Mouse (Mus musculus): Measurements from ENCODE around the gene Epha2. TPM values are rescaled to one million over a fixed set of nuclear protein-coding genes. Genes with fewer than 3 reads are reported as not detected.
A peak's percentile ranks its signal among the peaks of the same experiment; 100 is the strongest.

Epha2 gene
- total and polyA plus RNA-seq, 2 experiments = 7.7 to 12.0 TPM

GRCm38 (mm10) chr4:141343515-141343914 is 42.5 kb downstream of the Epha2 start:
- TF ChIP-seq POLR2A (IDR thresholded peaks at IDR 0.05; ENCODE audit: extremely low read depth, insufficient read depth, low read length) = no peak
- TF ChIP-seq CTCF (IDR thresholded peaks at IDR 0.05; ENCODE audit: low read depth, low read length) = no peak
- Histone ChIP-seq H3K27me3 (ENCODE audit: control insufficient read depth, insufficient read depth, low read length) (no peaks in the 10 kb centered on the region), H3K9ac (ENCODE audit: low read depth, low read length) (no peak overlapping the region), H3K79me2 (ENCODE audit: control insufficient read depth, insufficient read depth, low read length) (no peaks in the 10 kb centered on the region), H3K4me3 (ENCODE audit: insufficient read depth, low read depth, low read length) (no peak overlapping the region), H3K4me1 (ENCODE audit: control insufficient read depth, insufficient read depth, low read length) (peaks cover 8% of the 10 kb centered on the region), H3K27ac (replicated peaks; ENCODE audit: insufficient read depth, low read depth, low read length) (no peak overlapping the region), H3K36me3 (ENCODE audit: control insufficient read depth, insufficient read depth, low read length) (no peaks in the 10 kb centered on the region)
- no peak for DNase-seq (ENCODE audit: extremely low read depth, low read depth, low spot score)
- 87% methylated on average over 7 of the region's 7 CpGs for WGBS

- no peaks in the 10 kb centered on the region for H3K36me3 ChIP-seq (ENCODE audit: control insufficient read depth, insufficient read depth, low read length)
- no peak overlapping the region for H3K4me3 ChIP-seq (ENCODE audit: insufficient read depth, low read depth, low read length)
- TF ChIP-seq POLR2A (IDR thresholded peaks at IDR 0.05; ENCODE audit: extremely low read depth, insufficient read depth, low read length) = no peak
- TF ChIP-seq CTCF (IDR thresholded peaks at IDR 0.05; ENCODE audit: low read depth, low read length) = no peak
- DNase-seq (ENCODE audit: extremely low read depth, low read depth, low spot score) = no peak
- peaks cover 8% of the 10 kb centered on the region for H3K4me1 ChIP-seq (ENCODE audit: control insufficient read depth, insufficient read depth, low read length)
- 93% methylated on average over 12 of the region's 12 CpGs for WGBS
- H3K27me3 ChIP-seq (ENCODE audit: control insufficient read depth, insufficient read depth, low read length) = no peaks in the 10 kb centered on the region
- no peaks in the 10 kb centered on the region for H3K79me2 ChIP-seq (ENCODE audit: control insufficient read depth, insufficient read depth, low read length)
- H3K27ac ChIP-seq (replicated peaks; ENCODE audit: insufficient read depth, low read depth, low read length) = no peak overlapping the region
- H3K9ac ChIP-seq (ENCODE audit: low read depth, low read length) = no peak overlapping the region
Measured at GRCm38 (mm10) chr4:141345219-141345618, 44.2 kb downstream of the Epha2 start.

GRCm38 (mm10) chr4:141347365-141347797 is 46.3 kb downstream of the Epha2 start:
- H3K36me3 ChIP-seq (ENCODE audit: control insufficient read depth, insufficient read depth, low read length) = no peaks in the 10 kb centered on the region
- no peak overlapping the region for H3K9ac ChIP-seq (ENCODE audit: low read depth, low read length)
- 13% methylated on average over 8 of the region's 8 CpGs for WGBS
- no peaks in the 10 kb centered on the region for H3K27me3 ChIP-seq (ENCODE audit: control insufficient read depth, insufficient read depth, low read length)
- peaks cover 8% of the 10 kb centered on the region for H3K4me1 ChIP-seq (ENCODE audit: control insufficient read depth, insufficient read depth, low read length)
- no peaks in the 10 kb centered on the region for H3K79me2 ChIP-seq (ENCODE audit: control insufficient read depth, insufficient read depth, low read length)
- H3K4me3 ChIP-seq (ENCODE audit: insufficient read depth, low read depth, low read length) = no peak overlapping the region
- DNase-seq (ENCODE audit: extremely low read depth, low read depth, low spot score) = peak; percentile 91
- TF ChIP-seq CTCF (IDR thresholded peaks at IDR 0.05; ENCODE audit: low read depth, low read length) = no peak
- no peak for TF ChIP-seq POLR2A (IDR thresholded peaks at IDR 0.05; ENCODE audit: extremely low read depth, insufficient read depth, low read length)
- 0 out of 2 replicates have a peak overlapping the region, but pooled peaks have one; percentile 11 for H3K27ac ChIP-seq (replicated peaks; ENCODE audit: insufficient read depth, low read depth, low read length)

GRCm38 (mm10) chr4:141348616-141349015 is 47.6 kb downstream of the Epha2 start:
- H3K27ac ChIP-seq (replicated peaks; ENCODE audit: insufficient read depth, low read depth, low read length) = no peak overlapping the region
- DNase-seq (ENCODE audit: extremely low read depth, low read depth, low spot score) = peak; percentile 25
- peaks cover 8% of the 10 kb centered on the region for H3K4me1 ChIP-seq (ENCODE audit: control insufficient read depth, insufficient read depth, low read length)
- no peak for TF ChIP-seq CTCF (IDR thresholded peaks at IDR 0.05; ENCODE audit: low read depth, low read length)
- no peak for TF ChIP-seq POLR2A (IDR thresholded peaks at IDR 0.05; ENCODE audit: extremely low read depth, insufficient read depth, low read length)
- 86% methylated on average over 11 of the region's 11 CpGs for WGBS
- no peak overlapping the region for H3K4me3 ChIP-seq (ENCODE audit: insufficient read depth, low read depth, low read length)
- no peak overlapping the region for H3K9ac ChIP-seq (ENCODE audit: low read depth, low read length)
- H3K36me3 ChIP-seq (ENCODE audit: control insufficient read depth, insufficient read depth, low read length) = no peaks in the 10 kb centered on the region
- no peaks in the 10 kb centered on the region for H3K27me3 ChIP-seq (ENCODE audit: control insufficient read depth, insufficient read depth, low read length)
- no peaks in the 10 kb centered on the region for H3K79me2 ChIP-seq (ENCODE audit: control insufficient read depth, insufficient read depth, low read length)

GRCm38 (mm10) chr4:141350015-141350414 is 49.0 kb downstream of the Epha2 start:
- H3K79me2 ChIP-seq (ENCODE audit: control insufficient read depth, insufficient read depth, low read length) = no peaks in the 10 kb centered on the region
- 92% methylated on average over 12 of the region's 12 CpGs for WGBS
- no peaks in the 10 kb centered on the region for H3K36me3 ChIP-seq (ENCODE audit: control insufficient read depth, insufficient read depth, low read length)
- H3K27me3 ChIP-seq (ENCODE audit: control insufficient read depth, insufficient read depth, low read length) = no peaks in the 10 kb centered on the region
- no peak overlapping the region for H3K9ac ChIP-seq (ENCODE audit: low read depth, low read length)
- H3K4me3 ChIP-seq (ENCODE audit: insufficient read depth, low read depth, low read length) = no peak overlapping the region
- H3K27ac ChIP-seq (replicated peaks; ENCODE audit: insufficient read depth, low read depth, low read length) = no peak overlapping the region
- H3K4me1 ChIP-seq (ENCODE audit: control insufficient read depth, insufficient read depth, low read length) = peaks cover 8% of the 10 kb centered on the region
- TF ChIP-seq POLR2A (IDR thresholded peaks at IDR 0.05; ENCODE audit: extremely low read depth, insufficient read depth, low read length) = no peak
- no peak for TF ChIP-seq CTCF (IDR thresholded peaks at IDR 0.05; ENCODE audit: low read depth, low read length)
- no peak for DNase-seq (ENCODE audit: extremely low read depth, low read depth, low spot score)

GRCm38 (mm10) chr4:141351972-141352371 is 50.9 kb downstream of the Epha2 start:
- Histone ChIP-seq H3K27me3 (ENCODE audit: control insufficient read depth, insufficient read depth, low read length) (no peaks in the 10 kb centered on the region), H3K36me3 (ENCODE audit: control insufficient read depth, insufficient read depth, low read length) (no peaks in the 10 kb centered on the region), H3K9ac (ENCODE audit: low read depth, low read length) (no peak overlapping the region), H3K27ac (replicated peaks; ENCODE audit: insufficient read depth, low read depth, low read length) (no peak overlapping the region), H3K4me1 (ENCODE audit: control insufficient read depth, insufficient read depth, low read length) (peaks cover 8% of the 10 kb centered on the region), H3K79me2 (ENCODE audit: control insufficient read depth, insufficient read depth, low read length) (no peaks in the 10 kb centered on the region), H3K4me3 (ENCODE audit: insufficient read depth, low read depth, low read length) (no peak overlapping the region)
- TF ChIP-seq POLR2A (IDR thresholded peaks at IDR 0.05; ENCODE audit: extremely low read depth, insufficient read depth, low read length) (no peak), CTCF (IDR thresholded peaks at IDR 0.05; ENCODE audit: low read depth, low read length) (no peak)
- 69% methylated on average over 7 of the region's 7 CpGs for WGBS
- DNase-seq (ENCODE audit: extremely low read depth, low read depth, low spot score) = no peak
